Mouse (Mus musculus) bone marrow, adult 2 months (tissue): ENCODE measurements around the gene Stx2.

Experiments used
- CTCF ChIP-seq: fragments of 200-500 bp; IDR thresholded peaks from 2 replicates; pipeline ENCODE4 v1.5.1; 2011; ENCODE audit warnings: low read length, control low read depth; ENCODE audit not compliant: control insufficient read depth, insufficient read depth
- POLR2A ChIP-seq: fragments of 200-500 bp; IDR thresholded peaks from 2 replicates; pipeline ENCODE4 v1.6.1; 2011; ENCODE audit warnings: low read depth, mild to moderate bottlenecking, control low read depth, low read length, borderline replicate concordance; ENCODE audit not compliant: control insufficient read depth

DNA sequence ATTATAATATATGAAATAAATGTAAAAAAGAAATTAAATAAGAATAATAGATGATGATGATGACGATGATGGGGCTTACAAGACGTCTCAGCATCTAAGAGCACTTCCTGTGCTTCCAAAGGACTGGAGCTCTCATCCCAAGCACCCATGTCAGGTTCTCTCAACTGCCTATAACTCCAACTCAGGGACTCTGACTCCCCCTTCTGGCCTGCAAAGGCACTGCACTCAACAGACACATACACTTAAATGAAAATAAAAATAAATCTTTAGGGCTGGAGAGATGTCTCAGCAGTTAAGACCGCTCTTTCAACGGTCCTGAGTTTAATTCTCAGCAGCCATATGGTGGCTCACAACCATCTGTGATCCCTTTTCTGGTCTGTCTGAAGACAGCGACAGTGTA, 28.3 kb upstream of the Stx2 start:
- TF ChIP-seq CTCF: 0 out of 2 replicates have a peak, but pooled peaks have one; percentile 2
- TF ChIP-seq POLR2A: no peak
